Mouse (Mus musculus): ENCODE data around the gene Xlr5c. TPM values are rescaled to one million over a fixed set of nuclear protein-coding genes. Genes with fewer than 3 reads are reported as not detected.

The Xlr5c gene
- polyA plus RNA-seq (2014; fragmentation: Illumina TruSeq; extraction: RNeasy Lipid Tissue Mini Kit (QIAGEN cat#74804)): 0.83 TPM

DNA sequence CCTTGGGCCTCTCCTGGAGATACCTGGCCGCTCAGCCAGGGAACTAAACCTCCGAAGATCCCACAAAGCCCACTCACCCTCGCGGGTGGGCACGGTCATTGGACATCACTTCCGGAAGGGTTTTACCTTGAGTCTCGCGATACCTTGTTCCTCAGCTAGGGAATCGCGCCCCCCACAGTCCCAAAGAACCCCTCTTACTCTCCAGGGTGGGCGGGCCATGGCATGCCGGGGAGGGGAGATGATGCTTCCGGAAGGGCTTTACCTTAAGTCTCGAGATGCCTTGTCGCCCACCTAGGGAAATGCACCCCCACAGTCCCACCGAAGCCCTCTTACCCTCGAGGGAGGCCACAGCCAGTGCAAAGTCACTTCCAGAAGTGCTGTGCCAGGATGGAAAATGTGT, at the start of gene Xlr5c, which contains the start of gene Xlr5a:
Xlr5c (minus strand) TSS at position 101 of the 400 bp plus-strand sequence.
Xlr5a (minus strand) TSS at position 101 of the 400 bp plus-strand sequence.

DNA sequence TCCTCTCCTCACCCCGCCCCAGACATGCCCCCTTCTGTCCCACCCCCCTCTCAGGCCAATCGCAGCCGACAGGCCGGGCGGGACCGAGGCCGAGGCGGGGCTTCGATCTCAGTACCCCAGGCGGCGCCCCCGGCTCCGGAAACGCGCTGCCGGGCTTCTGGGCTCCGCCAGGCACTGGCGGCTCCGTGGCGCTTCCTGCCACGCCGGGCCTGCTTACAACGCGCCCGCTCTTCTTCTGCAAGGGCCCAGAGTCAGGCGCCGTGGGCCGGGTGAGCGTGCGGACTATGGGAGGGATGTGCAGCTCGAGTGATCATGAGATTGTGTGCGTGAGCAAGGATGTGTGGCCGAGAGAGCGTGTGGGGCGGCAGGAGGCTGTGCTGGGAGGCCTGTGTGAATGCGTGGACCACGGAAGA, 49.7 kb upstream of the Xlr5c start, which contains the start of gene Zfp275:
Zfp275 (plus strand) TSS at position 139 of the 413 bp plus-strand sequence.

DNA sequence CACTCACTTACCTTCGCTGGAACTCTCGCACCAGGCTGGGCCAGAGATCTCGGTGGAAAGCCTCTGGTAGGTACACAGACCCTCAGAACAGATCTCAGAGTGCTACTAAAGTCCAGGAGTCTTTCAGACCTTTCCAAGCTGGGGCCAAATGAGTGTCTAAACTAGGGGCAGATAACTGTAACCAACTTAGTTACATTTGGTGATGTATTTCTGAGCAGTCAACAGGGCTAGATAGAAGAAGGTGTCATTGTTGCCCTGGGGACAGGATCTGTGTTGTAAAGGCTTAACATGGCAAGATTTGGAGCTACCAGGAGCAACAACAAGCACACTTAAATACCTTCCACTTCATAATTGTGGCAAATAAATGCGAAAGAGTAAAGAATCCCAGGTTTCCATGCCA, 44.0 kb upstream of the Xlr5c start, which contains the start of gene Gm45015:
Gm45015 (minus strand) TSS at position 101 of the 400 bp plus-strand sequence.

DNA sequence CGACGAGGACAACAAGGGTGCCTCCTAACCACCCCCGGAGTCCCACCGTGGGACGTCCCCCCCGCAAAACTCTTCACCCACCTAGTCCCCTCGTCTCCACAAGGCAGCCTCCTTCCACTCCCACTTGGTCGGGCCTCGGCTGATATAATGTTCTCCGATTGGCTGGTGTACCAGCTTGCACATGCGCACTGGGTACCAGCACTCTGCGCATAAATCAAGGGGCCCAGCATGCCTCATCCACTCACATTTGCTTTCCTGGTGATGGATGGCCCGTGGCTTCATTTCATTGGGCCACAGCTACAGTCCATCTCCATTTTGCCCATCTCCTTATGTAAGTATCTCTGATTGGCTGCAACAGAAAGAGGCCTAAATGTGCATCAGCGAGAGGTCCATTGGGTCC, 27.5 kb downstream of the Xlr5c start, which contains the start of gene Xlr3c:
Xlr3c (minus strand) TSS at position 121 of the 400 bp plus-strand sequence.

DNA sequence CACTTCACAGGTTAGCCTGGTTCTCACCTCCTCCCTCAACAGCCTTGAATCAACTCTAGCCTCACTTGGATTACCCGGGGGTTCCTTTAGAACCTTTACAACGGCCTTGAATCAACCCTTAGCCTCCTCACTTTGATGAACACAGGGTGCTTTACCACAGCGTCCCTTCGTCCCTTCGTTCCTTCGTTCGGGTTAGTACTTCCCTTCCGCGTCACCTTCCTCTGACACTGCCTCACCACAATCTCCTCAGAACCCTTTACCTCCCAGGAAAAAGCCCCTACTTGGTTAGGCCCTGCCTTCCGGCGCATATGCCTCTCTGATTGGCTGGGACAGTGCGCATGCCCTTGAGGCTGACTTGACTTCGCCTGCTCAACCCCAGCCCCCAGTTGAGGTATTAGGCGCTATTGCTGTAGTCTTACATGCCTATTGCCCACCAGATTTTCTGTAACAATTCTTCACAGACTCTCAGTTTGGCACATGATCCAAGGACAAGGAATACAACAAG, 49.9 kb downstream of the Xlr5c start, which contains the start of gene Xlr4c:
Xlr4c (minus strand) TSS at position 310 of the 505 bp plus-strand sequence.

Other genes with a start within 250 kb of the Xlr5c start
- gene Pnma3, start 228.2 kb downstream of the Xlr5c start, polyA plus RNA-seq (2014; fragmentation: Illumina TruSeq; extraction: RNeasy Lipid Tissue Mini Kit (QIAGEN cat#74804)): not detected
- 6.4 TPM for gene Xlr4a, start 210.5 kb downstream of the Xlr5c start, polyA plus RNA-seq (2014; fragmentation: Illumina TruSeq; extraction: RNeasy Lipid Tissue Mini Kit (QIAGEN cat#74804))
- 26.1 TPM for gene Xlr3a, start 195.9 kb downstream of the Xlr5c start, polyA plus RNA-seq (2014; fragmentation: Illumina TruSeq; extraction: RNeasy Lipid Tissue Mini Kit (QIAGEN cat#74804))
- not detected for gene Gm14685, start 175.9 kb downstream of the Xlr5c start, polyA plus RNA-seq (2014; fragmentation: Illumina TruSeq; extraction: RNeasy Lipid Tissue Mini Kit (QIAGEN cat#74804))
- gene Xlr5b, start 144.2 kb downstream of the Xlr5c start, polyA plus RNA-seq (2014; fragmentation: Illumina TruSeq; extraction: RNeasy Lipid Tissue Mini Kit (QIAGEN cat#74804)): 4.0 TPM
- gene DXBay18, start 143.5 kb downstream of the Xlr5c start, polyA plus RNA-seq (2014; fragmentation: Illumina TruSeq; extraction: RNeasy Lipid Tissue Mini Kit (QIAGEN cat#74804)): not detected
- not detected for gene Spin2d, start 116.0 kb downstream of the Xlr5c start, polyA plus RNA-seq (2014; fragmentation: Illumina TruSeq; extraction: RNeasy Lipid Tissue Mini Kit (QIAGEN cat#74804))
- 5.8 TPM for gene Xlr3b, start 100.8 kb downstream of the Xlr5c start, polyA plus RNA-seq (2014; fragmentation: Illumina TruSeq; extraction: RNeasy Lipid Tissue Mini Kit (QIAGEN cat#74804))
- 6.4 TPM for gene Xlr4b, start 78.6 kb downstream of the Xlr5c start, polyA plus RNA-seq (2014; fragmentation: Illumina TruSeq; extraction: RNeasy Lipid Tissue Mini Kit (QIAGEN cat#74804))
- gene F8a, start 64.7 kb downstream of the Xlr5c start, polyA plus RNA-seq (2014; fragmentation: Illumina TruSeq; extraction: RNeasy Lipid Tissue Mini Kit (QIAGEN cat#74804)): 7.2 TPM
- 9.4 TPM for gene Xlr4c, start 49.8 kb downstream of the Xlr5c start, polyA plus RNA-seq (2014; fragmentation: Illumina TruSeq; extraction: RNeasy Lipid Tissue Mini Kit (QIAGEN cat#74804))
- gene Xlr3c, start 27.6 kb downstream of the Xlr5c start, polyA plus RNA-seq (2014; fragmentation: Illumina TruSeq; extraction: RNeasy Lipid Tissue Mini Kit (QIAGEN cat#74804)): 2.1 TPM
- 0.88 TPM for gene Xlr5a, start within 50 bp of the Xlr5c start, polyA plus RNA-seq (2014; fragmentation: Illumina TruSeq; extraction: RNeasy Lipid Tissue Mini Kit (QIAGEN cat#74804))
- not detected for gene Gm45015, start 43.9 kb upstream of the Xlr5c start, polyA plus RNA-seq (2014; fragmentation: Illumina TruSeq; extraction: RNeasy Lipid Tissue Mini Kit (QIAGEN cat#74804))
- gene Zfp275, start 49.6 kb upstream of the Xlr5c start, polyA plus RNA-seq (2014; fragmentation: Illumina TruSeq; extraction: RNeasy Lipid Tissue Mini Kit (QIAGEN cat#74804)): 68.9 TPM
- gene Gm18336, start 105.8 kb upstream of the Xlr5c start, polyA plus RNA-seq (2014; fragmentation: Illumina TruSeq; extraction: RNeasy Lipid Tissue Mini Kit (QIAGEN cat#74804)): not detected
- gene Zfp92, start 118.1 kb upstream of the Xlr5c start, polyA plus RNA-seq (2014; fragmentation: Illumina TruSeq; extraction: RNeasy Lipid Tissue Mini Kit (QIAGEN cat#74804)): 0.37 TPM
- gene Trex2, start 142.4 kb upstream of the Xlr5c start, polyA plus RNA-seq (2014; fragmentation: Illumina TruSeq; extraction: RNeasy Lipid Tissue Mini Kit (QIAGEN cat#74804)): not detected
- 12.6 TPM for gene Haus7, start 166.1 kb upstream of the Xlr5c start, polyA plus RNA-seq (2014; fragmentation: Illumina TruSeq; extraction: RNeasy Lipid Tissue Mini Kit (QIAGEN cat#74804))
- gene Bgn, start 190.6 kb upstream of the Xlr5c start, polyA plus RNA-seq (2014; fragmentation: Illumina TruSeq; extraction: RNeasy Lipid Tissue Mini Kit (QIAGEN cat#74804)): 258 TPM
- 1.3 TPM for gene Atp2b3, start 210.1 kb upstream of the Xlr5c start, polyA plus RNA-seq (2014; fragmentation: Illumina TruSeq; extraction: RNeasy Lipid Tissue Mini Kit (QIAGEN cat#74804))

Measured in ovary, adult 10 weeks (tissue).